Mouse (Mus musculus) stomach, embryonic 16.5 days (tissue): Measurements from ENCODE around the gene Sugct. TPM values are rescaled to one million over a fixed set of nuclear protein-coding genes. Genes with fewer than 3 reads are reported as not detected.

Source experiments
- ATAC-seq: fragments of 200-750 bp; cut with Nextera tagmentation; 2 replicates; pipeline ENCODE4 v1.8.0; 2017; ENCODE audit warnings: moderate number of reproducible peaks, moderate TSS enrichment; ENCODE audit not compliant: insufficient read depth, low FRiP score
- H3K27ac ChIP-seq: fragments of 300-500 bp; sonication (generic); 2 replicates; pipeline ENCODE4 v1.5.1; 2014; ENCODE audit warnings: low read length
- H3K27me3 ChIP-seq: fragments of 300-500 bp; sonication (generic); 2 replicates; pipeline ENCODE4 v1.6.1; 2014; ENCODE audit warnings: low read length, control low read depth, mixed read lengths; ENCODE audit not compliant: control insufficient read depth, insufficient read depth
- H3K36me3 ChIP-seq: fragments of 300-500 bp; sonication (generic); 2 replicates; pipeline ENCODE4 v1.6.1; 2014; ENCODE audit warnings: low read length; ENCODE audit not compliant: control insufficient read depth, insufficient read depth
- H3K4me1 ChIP-seq: fragments of 300-500 bp; sonication (generic); 2 replicates; pipeline ENCODE4 v1.6.1; 2014; ENCODE audit warnings: low read length, control low read depth, mixed read lengths; ENCODE audit not compliant: control insufficient read depth, insufficient read depth
- H3K4me2 ChIP-seq: fragments of 300-500 bp; sonication (generic); 2 replicates; pipeline ENCODE4 v1.6.1; 2014; ENCODE audit warnings: low read depth, low read length, mixed read lengths
- H3K4me3 ChIP-seq: fragments of 300-500 bp; sonication (generic); replicated peaks from 2 replicates; pipeline ENCODE4 v1.5.1; 2014; ENCODE audit warnings: mild to moderate bottlenecking, low read length
- H3K9ac ChIP-seq: fragments of 300-500 bp; sonication (generic); 2 replicates; pipeline ENCODE4 v1.6.1; 2014; ENCODE audit warnings: low read length
- H3K9me3 ChIP-seq: fragments of 300-500 bp; sonication (generic); replicated peaks from 2 replicates; pipeline ENCODE4 v1.6.1; 2016; ENCODE audit warnings: low read length, control low read depth; ENCODE audit not compliant: control insufficient read depth
- WGBS: fragments of 180-500 bp; shearing (Covaris S2); extraction: QIAGEN DNeasy Blood & Tissue Kit; methylation state at CpG from one replicate; pipeline ENCODE4 v1.1.7; 2014; 5-methylcytosine and 5-hydroxymethylcytosine counted together
- polyA plus RNA-seq: library from polyadenylated mRNA; unstranded; fragments of >200 nt; fragmentation: Nextera tagmentation; extraction: Ambion mirVana; gene quantifications from 2 replicates; pipeline ENCODE4 v1.2.1, GENCODE M21; 2015

Sugct gene
- polyA plus RNA-seq, 1 experiment from 2014 or later = 6.6 TPM

- WGBS = 81% methylated on average over 3 of the region's 3 CpGs
- Histone ChIP-seq H3K9me3 (no peaks in the 10 kb centered on the region), H3K36me3 (no peaks in the 10 kb centered on the region), H3K9ac (no peak overlapping the region), H3K4me1 (no peaks in the 10 kb centered on the region), H3K4me2 (no peak overlapping the region), H3K27ac (no peak overlapping the region), H3K27me3 (no peaks in the 10 kb centered on the region), H3K4me3 (no peak overlapping the region)
- ATAC-seq = no peak
Measured at GRCm38 (mm10) chr13:16995321-16995720, 700.0 kb downstream of the Sugct start.

- ATAC-seq = no peak
- H3K36me3 ChIP-seq = no peaks in the 10 kb centered on the region
- H3K9me3 ChIP-seq = no peaks in the 10 kb centered on the region
- no peak overlapping the region for H3K4me2 ChIP-seq
- no peaks in the 10 kb centered on the region for H3K4me1 ChIP-seq
- H3K9ac ChIP-seq = no peak overlapping the region
- 71% methylated on average over 6 of the region's 6 CpGs for WGBS
- no peak overlapping the region for H3K27ac ChIP-seq
- H3K4me3 ChIP-seq = no peak overlapping the region
- no peaks in the 10 kb centered on the region for H3K27me3 ChIP-seq
Measured at GRCm38 (mm10) chr13:16977743-16978142, 717.6 kb downstream of the Sugct start.

GRCm38 (mm10) chr13:16971277-16971676 is 724.1 kb downstream of the Sugct start:
- H3K4me2 ChIP-seq = no peak overlapping the region
- H3K27ac ChIP-seq = no peak overlapping the region
- no peaks in the 10 kb centered on the region for H3K27me3 ChIP-seq
- H3K9ac ChIP-seq = no peak overlapping the region
- ATAC-seq = no peak
- no peaks in the 10 kb centered on the region for H3K4me1 ChIP-seq
- H3K9me3 ChIP-seq = no peaks in the 10 kb centered on the region
- H3K4me3 ChIP-seq = no peak overlapping the region
- WGBS = 92% methylated on average over 2 of the region's 2 CpGs
- no peaks in the 10 kb centered on the region for H3K36me3 ChIP-seq

- 78% methylated on average over 5 of the region's 5 CpGs for WGBS
- Histone ChIP-seq H3K36me3 (no peaks in the 10 kb centered on the region), H3K9ac (no peak overlapping the region), H3K9me3 (no peaks in the 10 kb centered on the region), H3K4me1 (no peaks in the 10 kb centered on the region), H3K4me3 (no peak overlapping the region), H3K4me2 (no peak overlapping the region), H3K27me3 (no peaks in the 10 kb centered on the region), H3K27ac (no peak overlapping the region)
- ATAC-seq = no peak
Measured at GRCm38 (mm10) chr13:16968995-16969394, 726.4 kb downstream of the Sugct start.

- WGBS = 67% methylated on average over 4 of the region's 4 CpGs
- no peaks in the 10 kb centered on the region for H3K4me1 ChIP-seq
Measured at GRCm38 (mm10) chr13:16964823-16965475, 730.4 kb downstream of the Sugct start.

GRCm38 (mm10) chr13:16952045-16952444 is 743.3 kb downstream of the Sugct start:
- no peak for ATAC-seq
- H3K36me3 ChIP-seq = no peaks in the 10 kb centered on the region
- H3K9ac ChIP-seq = no peak overlapping the region
- H3K4me1 ChIP-seq = no peaks in the 10 kb centered on the region
- no peaks in the 10 kb centered on the region for H3K27me3 ChIP-seq
- no peak overlapping the region for H3K4me2 ChIP-seq
- H3K9me3 ChIP-seq = no peaks in the 10 kb centered on the region
- H3K4me3 ChIP-seq = no peak overlapping the region
- 73% methylated on average over 4 of the region's 4 CpGs for whole genome bisulfite sequencing
- no peak overlapping the region for H3K27ac ChIP-seq

More at GRCm38 (mm10) chr13:16964823-16965475, 730.4 kb downstream of the Sugct start:
- no peaks in the 10 kb centered on the region for H3K27me3 ChIP-seq
- no peak for ATAC-seq
- H3K36me3 ChIP-seq = no peaks in the 10 kb centered on the region
- H3K4me3 ChIP-seq = no peak overlapping the region
- no peak overlapping the region for H3K9ac ChIP-seq
- no peak overlapping the region for H3K27ac ChIP-seq
- no peak overlapping the region for H3K4me2 ChIP-seq
- no peaks in the 10 kb centered on the region for H3K9me3 ChIP-seq

- Histone ChIP-seq H3K27me3 (no peaks in the 10 kb centered on the region), H3K9me3 (no peaks in the 10 kb centered on the region), H3K27ac (peak overlapping the region; percentile 3; the same call in 1 of the 2 replicates), H3K36me3 (no peaks in the 10 kb centered on the region), H3K4me3 (no peak overlapping the region), H3K4me2 (no peak overlapping the region), H3K4me1 (0 out of 2 replicates have a peak, but pooled peaks cover 3% of the 10 kb centered on the region), H3K9ac (no peak overlapping the region)
- ATAC-seq = peak; percentile 5; the same call in 1 of the 2 replicates
- WGBS = 33% methylated on average over 5 of the region's 5 CpGs
Measured at GRCm38 (mm10) chr13:16939466-16939811, 755.9 kb downstream of the Sugct start.

- H3K27me3 ChIP-seq = no peaks in the 10 kb centered on the region
- H3K27ac ChIP-seq = peak overlapping the region; percentile 38
- no peaks in the 10 kb centered on the region for H3K36me3 ChIP-seq
- no peaks in the 10 kb centered on the region for H3K9me3 ChIP-seq
- WGBS = 38% methylated on average over 12 of the region's 12 CpGs
- 0 out of 2 replicates have a peak, but pooled peaks cover 3% of the 10 kb centered on the region for H3K4me1 ChIP-seq
- no peak overlapping the region for H3K9ac ChIP-seq
- ATAC-seq = peak; percentile 62; the same call in 1 of the 2 replicates
- no peak overlapping the region for H3K4me2 ChIP-seq
- H3K4me3 ChIP-seq = no peak overlapping the region
Measured at GRCm38 (mm10) chr13:16938552-16939465, 756.5 kb downstream of the Sugct start.
